Mouse (Mus musculus): ENCODE measurements around the gene Lrrc74b.

DNA sequence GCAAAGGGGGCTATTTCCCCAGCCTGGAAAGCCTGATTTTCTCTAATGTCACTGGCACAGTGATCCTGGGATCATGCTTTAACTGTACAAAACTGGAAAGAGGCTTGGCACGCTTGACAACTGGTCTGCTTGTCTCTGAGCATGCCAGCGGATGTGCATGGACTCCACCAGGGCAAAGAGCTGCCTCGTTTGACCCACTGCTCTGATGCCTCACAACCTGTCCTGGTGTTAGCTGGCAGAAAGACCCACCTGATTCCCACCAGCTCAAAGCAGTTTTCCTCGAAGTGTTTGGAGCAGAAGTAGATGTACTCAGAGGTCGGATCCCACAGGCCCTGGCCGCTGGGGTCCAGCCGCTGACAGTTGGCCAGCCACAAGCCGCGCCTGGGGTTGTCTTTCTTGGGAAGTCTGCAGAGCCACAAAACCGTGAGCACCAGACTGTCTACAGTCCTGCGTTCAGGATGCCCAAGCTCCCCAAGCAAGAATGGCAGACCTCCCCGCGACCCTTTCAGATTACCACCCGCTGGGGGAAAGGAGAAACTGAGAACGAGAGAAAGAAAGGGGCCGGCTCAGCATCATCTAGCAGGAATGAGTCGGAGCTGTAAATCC lies 31.0 kb downstream of the Lrrc74b start:
- TF ChIP-seq CTCF (IDR thresholded peaks at IDR 0.05; ENCODE audit: borderline replicate concordance, insufficient read depth, low read depth, low read length) (no peak), POLR2A (IDR thresholded peaks at IDR 0.05; ENCODE audit: borderline replicate concordance, insufficient read depth, low read length) (no peak)

Data from cerebellum, adult 2 months (tissue).